Mouse (Mus musculus) large intestine, adult 2 months (tissue): ENCODE measurements around the gene Ppp1r1b. TPM values are rescaled to one million over a fixed set of nuclear protein-coding genes. Genes with fewer than 3 reads are reported as not detected.
"Not testable (repeated sequence)": the region's sequence is repeated elsewhere in the genome, so short reads cannot be mapped to it uniquely, and the experiment has no call there.

Experiments used
- DNase-seq: peaks from one replicate; pipeline ENCODE4 v3.0.0-alpha.2; 2012; ENCODE audit warnings: low read depth, low spot score
- WGBS: fragments of 180-500 bp; shearing (Covaris S2); methylation state at CpG from one replicate; pipeline ENCODE4 v1.1.7; 2018; 5-methylcytosine and 5-hydroxymethylcytosine counted together
- polyA plus RNA-seq: library from polyadenylated mRNA; depleted of rRNA; stranded (reverse); fragments of >200 nt; gene quantifications from 2 replicates; pipeline ENCODE4 v1.2.3, GENCODE M21; 2012

Gene Ppp1r1b
- polyA plus RNA-seq, 1 experiment: 459 TPM

DNA sequence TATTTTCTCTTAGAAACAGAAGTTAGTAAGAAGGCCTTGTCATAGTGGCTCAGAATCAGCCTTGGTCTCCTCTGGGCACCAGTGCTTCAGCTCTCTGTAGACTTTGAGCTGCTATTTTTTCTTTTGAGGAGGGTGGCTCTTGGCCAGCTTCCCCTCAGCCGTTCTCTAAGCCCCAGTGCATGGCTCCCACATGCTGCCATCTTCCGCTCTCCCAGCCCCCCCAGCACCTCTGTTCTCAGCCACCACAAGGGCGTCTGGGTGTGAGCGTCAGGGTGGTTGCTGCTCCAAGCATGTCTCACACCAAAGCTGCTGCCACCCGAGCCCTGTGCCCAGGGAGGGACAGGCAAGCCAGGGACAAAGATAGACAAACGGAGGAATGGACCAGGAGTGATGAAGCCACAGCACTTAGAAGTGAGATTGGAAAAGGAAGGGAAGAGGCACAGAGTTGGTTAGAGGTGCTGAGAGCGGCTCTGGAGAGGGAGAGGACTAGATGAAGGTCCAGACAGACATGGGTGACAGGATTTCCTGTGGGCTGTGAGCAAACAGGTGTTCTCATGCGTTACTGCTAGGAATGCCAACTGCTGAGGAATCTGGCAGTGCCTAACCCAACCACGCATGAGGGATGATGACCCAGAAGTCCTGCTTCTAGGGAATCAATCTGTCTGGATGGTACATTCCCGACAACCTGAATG lies 19.1 kb downstream of the Ppp1r1b start:
- 73% methylated on average over 10 of the region's 10 CpGs for WGBS
- no peak for DNase-seq

DNA sequence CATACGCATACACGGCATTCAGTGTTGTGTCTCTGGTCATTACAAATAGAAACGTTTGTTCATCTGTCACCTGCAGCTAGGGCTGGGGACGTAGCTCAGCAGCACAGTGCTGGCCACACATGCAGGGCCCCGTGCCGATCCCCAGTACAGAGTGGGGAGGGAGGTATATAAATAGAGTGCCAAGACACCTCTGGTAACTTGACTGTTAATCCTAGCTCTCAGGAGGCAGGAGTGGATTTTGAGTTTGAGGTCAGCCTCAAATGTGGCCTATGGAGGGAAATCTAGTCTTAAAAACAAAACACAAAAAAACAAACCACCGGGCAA lies 19.6 kb downstream of the Ppp1r1b start:
- WGBS: 78% methylated on average over 7 of the region's 7 CpGs
- DNase-seq: no peak

DNA sequence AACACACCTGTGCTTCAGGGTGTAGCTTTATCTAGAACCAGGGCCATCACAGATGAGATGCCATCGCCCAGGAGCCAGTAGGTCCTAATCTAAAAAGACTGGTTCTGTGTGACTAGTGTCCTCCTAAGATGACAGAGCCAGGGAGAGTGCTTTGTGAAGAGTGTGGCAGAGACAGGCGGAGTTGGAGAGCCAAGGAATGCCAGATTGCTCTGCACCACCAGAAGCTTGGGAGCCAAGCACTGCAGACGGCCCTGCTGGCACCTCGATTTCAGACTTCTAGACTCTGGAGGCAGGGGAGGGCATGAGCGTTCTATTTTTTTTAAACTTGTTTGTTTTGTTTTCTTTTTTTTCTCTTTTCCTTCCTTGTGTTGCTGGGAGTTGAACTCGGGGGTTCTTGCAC lies 21.1 kb downstream of the Ppp1r1b start:
- DNase-seq: no peak
- 73% methylated on average over 6 of the region's 6 CpGs for whole genome bisulfite sequencing

DNA sequence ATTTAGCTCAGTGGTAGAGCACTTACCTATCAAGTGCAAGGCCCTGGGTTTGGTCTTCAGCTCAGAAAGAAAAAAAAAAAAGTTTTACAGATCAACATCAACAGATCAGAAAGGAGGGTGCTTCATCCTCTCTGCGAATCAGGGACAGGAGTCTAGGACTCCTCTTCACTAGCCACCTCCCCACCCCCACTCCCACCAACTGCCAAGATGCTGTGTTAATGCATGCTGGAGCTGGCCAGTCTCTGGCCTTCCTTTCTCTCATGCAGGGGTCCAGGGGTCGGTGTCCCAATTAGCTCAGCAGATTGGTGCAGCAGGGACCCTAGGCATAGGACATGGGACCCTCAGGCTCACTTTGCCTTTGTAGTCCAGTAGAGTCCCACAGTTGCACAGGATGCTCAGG lies 22.4 kb downstream of the Ppp1r1b start:
- WGBS: 96% methylated on average over 2 of the region's 2 CpGs
- no peak for DNase-seq

DNA sequence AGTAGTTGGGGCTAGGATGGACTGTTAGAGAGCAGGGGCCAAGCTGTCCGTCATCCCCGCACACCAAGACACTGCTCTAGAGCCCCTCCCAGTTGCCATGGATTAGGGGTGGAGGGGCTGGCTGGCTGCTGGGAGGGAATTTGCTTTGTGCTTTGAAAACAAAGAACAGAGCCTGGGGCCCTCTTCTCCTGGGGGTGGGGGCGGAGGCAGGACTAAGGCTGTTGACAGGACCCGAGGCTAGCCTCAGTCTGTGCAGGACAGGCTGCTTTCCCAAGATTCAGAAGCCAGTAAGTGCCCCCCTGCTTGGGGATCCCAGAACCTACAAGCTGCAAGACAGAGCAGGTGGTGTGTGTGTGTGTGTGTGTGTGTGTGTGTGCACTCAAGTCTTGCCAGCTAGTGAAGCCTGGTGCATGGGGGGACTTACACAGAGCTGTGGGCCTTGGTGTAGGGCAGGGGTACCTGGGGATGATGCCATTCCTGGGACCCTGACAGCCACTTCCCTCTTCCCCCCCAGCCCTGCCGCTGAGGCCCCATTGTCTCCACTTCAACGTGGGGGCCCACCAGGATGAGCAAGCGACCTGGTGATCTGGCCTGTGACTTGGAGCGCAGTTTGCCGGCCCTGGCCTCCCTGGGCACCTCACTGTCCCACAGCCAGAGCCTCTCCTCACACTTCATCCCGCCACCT lies 23.5 kb downstream of the Ppp1r1b start:
- 70% methylated on average over 10 of the region's 10 CpGs for WGBS
- no peak for DNase-seq

DNA sequence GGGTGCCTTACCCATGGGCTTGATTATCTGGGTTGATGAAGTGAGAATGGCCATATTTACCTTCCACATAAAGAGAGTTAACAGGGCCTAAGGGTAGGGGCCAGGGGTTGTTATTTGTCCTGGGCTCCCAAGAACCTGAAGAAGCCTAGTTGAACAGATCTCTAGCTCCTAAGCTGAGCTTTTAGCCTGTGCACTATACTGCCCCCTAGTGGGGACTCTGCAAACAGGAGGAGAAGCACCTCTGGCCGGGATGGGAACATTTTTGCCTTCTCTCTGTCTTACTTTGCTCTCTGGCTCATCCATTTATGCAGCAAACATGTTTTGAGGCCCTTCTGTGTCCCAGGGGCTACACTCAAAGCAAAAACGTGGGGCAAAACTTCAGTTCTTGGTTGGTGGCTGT lies 24.2 kb downstream of the Ppp1r1b start:
- DNase-seq: no peak
- 4% methylated on average over 2 of the region's 2 CpGs for WGBS

DNA sequence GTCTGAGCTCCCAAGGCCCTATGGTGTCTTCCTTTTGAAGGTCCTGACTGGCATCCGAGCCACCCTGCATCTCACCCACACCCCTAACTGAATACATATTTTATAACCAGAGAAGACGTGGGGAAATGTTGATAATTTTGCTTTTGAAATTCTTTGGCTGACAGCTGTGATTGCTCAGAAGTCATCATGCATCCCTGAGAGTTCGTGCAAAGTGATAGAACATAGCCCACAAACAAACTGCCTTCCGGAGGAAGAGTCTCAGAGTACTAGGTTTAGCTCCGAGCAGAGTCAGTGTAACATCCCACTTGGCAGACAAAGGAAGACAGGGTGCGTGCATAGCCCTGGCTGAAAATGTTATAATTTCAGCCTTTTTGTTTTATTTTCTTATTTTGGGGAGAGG lies 25.0 kb downstream of the Ppp1r1b start:
- no peak for DNase-seq
- 93% methylated on average over 6 of the region's 6 CpGs for WGBS

DNA sequence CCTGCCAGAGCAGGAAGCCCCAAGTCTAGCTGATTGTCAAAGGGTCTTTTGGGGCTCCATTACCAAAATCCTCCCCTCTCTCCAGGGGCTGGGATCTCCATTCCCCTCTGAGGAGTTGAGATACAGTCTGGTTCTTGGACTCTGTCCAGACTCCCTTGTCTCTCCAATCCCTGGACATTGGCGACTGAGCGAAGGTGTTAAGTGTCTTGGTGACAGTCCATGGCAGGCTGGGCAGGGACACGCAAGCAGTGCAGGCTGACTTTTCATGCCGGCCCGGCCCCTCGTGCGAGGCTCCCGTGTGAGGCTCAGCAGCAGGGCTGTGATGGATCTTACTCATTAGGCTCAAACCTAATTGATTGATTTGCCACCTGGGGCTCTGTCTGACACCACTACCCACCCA lies 26.1 kb downstream of the Ppp1r1b start:
- DNase-seq: no peak
- 90% methylated on average over 8 of the region's 8 CpGs for WGBS

GRCm38 (mm10) chr11:98376756-98377155 lies 28.6 kb downstream of the Ppp1r1b start:
- 79% methylated on average over 5 of the region's 5 CpGs for WGBS
- no peak for DNase-seq

- 84% methylated on average over 11 of the region's 11 CpGs for WGBS
- no peak for DNase-seq
These were observed 29.6 kb downstream of the Ppp1r1b start for GRCm38 (mm10) chr11:98377787-98378186.

DNA sequence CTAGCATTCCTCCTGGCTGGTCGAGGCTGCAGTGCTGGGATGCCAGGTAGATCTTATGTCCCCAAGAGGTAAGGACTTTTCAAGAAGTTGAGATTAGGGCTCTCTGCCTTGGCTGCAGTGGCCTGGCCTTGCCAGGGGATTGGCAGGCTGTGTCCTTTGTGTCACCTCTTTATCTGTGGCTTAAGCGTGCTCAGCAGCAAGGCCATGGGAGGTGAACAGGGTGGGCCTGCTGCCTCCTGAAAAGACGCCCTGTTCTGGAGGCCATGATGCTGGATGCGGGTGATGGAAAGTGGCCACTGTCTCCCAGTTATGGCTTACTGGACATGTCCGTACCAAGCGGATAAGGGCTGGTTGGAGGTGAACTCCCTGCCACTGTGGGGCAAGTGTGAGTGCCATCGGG lies 31.2 kb downstream of the Ppp1r1b start:
- DNase-seq: no peak
- WGBS: 87% methylated on average over 7 of the region's 7 CpGs

DNA sequence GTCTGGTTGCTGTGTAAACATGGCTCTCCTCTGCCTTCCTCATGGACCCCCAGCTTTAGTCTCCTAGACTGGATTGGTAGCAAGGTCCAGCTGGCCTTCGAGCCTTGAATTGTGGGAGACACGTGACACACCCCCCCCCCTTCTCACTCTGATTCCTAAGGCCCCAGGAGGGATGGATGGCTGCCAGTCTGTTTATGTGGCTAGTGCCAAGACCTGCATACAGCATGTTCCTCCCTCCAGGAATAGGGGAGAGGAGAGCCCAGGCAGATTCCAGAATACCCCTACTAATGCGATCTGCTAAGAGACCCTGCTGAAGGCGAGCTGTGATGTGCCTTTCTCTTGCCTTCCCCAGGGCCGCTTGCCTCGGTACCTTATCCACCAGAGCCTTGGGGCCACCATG lies 31.9 kb downstream of the Ppp1r1b start:
- 78% methylated on average over 6 of the region's 6 CpGs for WGBS
- no peak for DNase-seq

DNA sequence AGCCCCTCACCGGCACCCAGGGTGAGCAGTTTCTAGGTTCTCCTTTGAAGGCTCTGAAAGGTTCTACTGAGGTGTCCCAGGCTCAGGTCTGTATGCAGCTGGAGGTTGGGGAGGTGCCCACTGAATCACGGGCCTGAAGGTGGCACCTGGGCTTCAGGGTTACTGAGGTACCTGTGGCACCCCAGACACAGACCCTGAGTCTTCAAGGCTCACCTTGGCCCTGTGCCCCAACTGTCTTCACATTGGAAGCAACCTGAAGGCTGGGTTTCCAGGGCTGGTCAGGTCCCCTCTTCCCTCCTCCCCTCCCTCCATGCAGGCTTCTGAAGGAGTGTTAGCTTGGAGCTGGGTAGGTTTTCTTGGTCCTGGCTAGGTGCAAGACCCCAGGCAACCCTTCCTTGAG lies 33.4 kb downstream of the Ppp1r1b start:
- no peak for DNase-seq
- 89% methylated on average over 2 of the region's 2 CpGs for WGBS

- DNase-seq: not testable (repeated sequence)
- WGBS: 44% methylated on average over 2 of the region's 2 CpGs
These were observed 34.2 kb downstream of the Ppp1r1b start for GRCm38 (mm10) chr11:98382405-98382804.

- 61% methylated on average over 14 of the region's 14 CpGs for WGBS
- DNase-seq: no peak
These were observed 35.2 kb downstream of the Ppp1r1b start, which contains the start of gene Tcap for GRCm38 (mm10) chr11:98383261-98384030. Gene Tcap (plus strand): TSS chr11:98383811.

DNA sequence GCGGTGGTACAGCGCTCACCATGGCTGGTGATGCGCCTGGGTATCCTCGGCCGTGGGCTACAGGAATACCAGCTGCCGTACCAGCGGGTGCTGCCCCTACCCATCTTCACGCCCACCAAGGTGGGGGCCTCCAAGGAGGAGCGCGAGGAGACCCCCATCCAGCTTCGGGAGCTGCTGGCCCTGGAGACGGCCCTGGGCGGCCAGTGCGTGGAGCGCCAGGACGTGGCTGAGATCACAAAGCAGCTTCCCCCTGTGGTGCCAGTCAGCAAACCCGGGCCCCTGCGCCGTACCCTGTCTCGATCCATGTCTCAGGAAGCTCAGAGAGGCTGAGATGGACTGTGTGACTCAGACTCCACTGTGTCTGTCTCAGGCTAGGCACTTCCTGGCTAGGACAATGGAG lies 36.0 kb downstream of the Ppp1r1b start:
- WGBS: 87% methylated on average over 20 of the region's 20 CpGs
- no peak for DNase-seq

- 73% methylated on average over 8 of the region's 8 CpGs for WGBS
- no peak for DNase-seq
These were observed 36.8 kb downstream of the Ppp1r1b start for GRCm38 (mm10) chr11:98384721-98385637.

DNA sequence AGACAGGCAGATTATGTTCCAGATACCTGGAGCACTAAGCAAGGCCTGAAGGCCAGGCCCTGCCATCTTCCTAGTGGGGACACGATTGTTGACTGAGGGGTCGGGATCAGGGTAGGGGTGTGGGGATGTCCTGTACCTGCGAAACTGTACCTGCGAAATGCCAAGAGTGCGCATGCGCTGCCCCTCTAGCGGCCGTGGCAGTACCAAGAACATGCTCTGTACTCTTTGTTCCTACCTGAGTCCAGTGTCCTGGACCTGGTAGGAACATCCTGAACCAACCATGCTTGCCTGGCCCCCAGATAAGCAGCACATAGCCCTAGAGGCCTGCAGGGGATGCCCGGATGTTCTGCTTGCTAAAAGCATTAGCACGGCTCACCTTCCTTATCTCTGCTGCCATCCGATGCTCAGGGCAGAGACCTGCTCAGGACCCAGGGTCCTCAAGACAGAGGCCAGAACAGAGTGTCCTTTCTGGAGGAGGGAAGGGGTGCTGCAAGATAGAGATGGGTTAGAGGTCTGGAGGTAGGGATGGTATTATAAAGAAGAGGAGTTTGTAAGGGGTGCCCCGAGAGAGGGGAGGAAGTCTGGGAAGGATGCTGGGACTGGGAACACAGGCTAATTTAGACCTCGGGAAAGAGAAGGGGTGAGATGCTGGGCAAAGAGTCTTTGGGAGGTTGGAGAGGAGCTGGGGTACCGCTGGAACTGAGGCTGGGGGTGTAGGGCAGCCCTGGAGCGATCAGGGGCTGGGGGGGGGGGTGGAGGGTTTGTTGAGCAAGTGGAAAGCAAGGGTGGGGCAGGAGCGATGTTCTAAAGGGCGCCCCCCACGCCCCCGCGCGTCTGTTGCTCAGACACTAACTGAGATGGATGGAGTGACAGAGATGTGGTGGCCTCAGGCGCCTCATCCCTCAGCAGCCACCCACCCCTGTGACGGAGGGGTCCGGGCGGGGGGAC lies 37.7 kb downstream of the Ppp1r1b start, which contains the start of gene Pnmt:
Gene Pnmt (plus strand): TSS at position 813 of the 948 bp plus-strand sequence.
- 61% methylated on average over 25 of the region's 25 CpGs for WGBS
- no peak for DNase-seq

DNA sequence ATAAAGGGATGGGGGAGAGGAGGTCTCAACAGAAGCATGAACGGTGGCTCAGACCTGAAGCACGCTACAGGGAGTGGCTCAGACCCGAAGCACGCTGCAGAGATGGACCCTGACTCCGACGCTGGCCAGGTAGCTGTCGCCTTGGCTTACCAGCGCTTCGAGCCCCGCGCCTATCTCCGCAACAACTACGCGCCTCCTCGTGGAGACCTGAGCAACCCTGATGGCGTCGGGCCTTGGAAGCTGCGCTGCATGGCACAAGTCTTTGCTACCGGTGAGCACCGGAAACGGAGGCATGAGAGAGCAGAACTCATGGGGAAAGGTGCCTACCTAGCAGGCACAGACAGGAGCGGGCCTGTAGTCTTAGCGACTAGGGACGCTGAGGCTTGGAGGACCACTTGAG lies 38.4 kb downstream of the Ppp1r1b start:
- WGBS: 24% methylated on average over 24 of the region's 24 CpGs
- no peak for DNase-seq
